Mouse (Mus musculus): ENCODE measurements at regions not wholly inside any gene's neighbourhood (a gene's known extent, or its start where the extent isn't known, plus 50 kb on each side); places are given as distances from the start of the nearest gene placed in this dataset.

- WGBS: 79% methylated on average over 10 of the region's 10 CpGs
- H3K27me3 ChIP-seq: no peaks in the 10 kb centered on the region
- no peaks in the 10 kb centered on the region for H3K36me3 ChIP-seq
- no peak overlapping the region for H3K4me3 ChIP-seq
- no peak for ATAC-seq (ENCODE audit: low FRiP score, low read depth)
- H3K27ac ChIP-seq (replicated peaks): no peak overlapping the region
- no peak overlapping the region for H3K9ac ChIP-seq (replicated peaks)
- no peaks in the 10 kb centered on the region for H3K4me1 ChIP-seq
- H3K9me3 ChIP-seq: no peaks in the 10 kb centered on the region
- no peak overlapping the region for H3K4me2 ChIP-seq (replicated peaks)
Observed at GRCm38 (mm10) chr6:94881139-94881538, 181.2 kb upstream of the Lrig1 start.

GRCm38 (mm10) chr6:94875841-94876240, 175.9 kb upstream of the Lrig1 start:
- Histone ChIP-seq H3K4me2 (replicated peaks) (no peak overlapping the region), H3K27ac (replicated peaks) (no peak overlapping the region), H3K9ac (replicated peaks) (no peak overlapping the region), H3K36me3 (no peaks in the 10 kb centered on the region), H3K27me3 (no peaks in the 10 kb centered on the region), H3K4me3 (no peak overlapping the region), H3K4me1 (no peaks in the 10 kb centered on the region), H3K9me3 (no peaks in the 10 kb centered on the region)
- WGBS: 85% methylated on average over 5 of the region's 5 CpGs
- ATAC-seq (ENCODE audit: low FRiP score, low read depth): no peak

GRCm38 (mm10) chr6:94875065-94875464, 175.1 kb upstream of the Lrig1 start:
- H3K27ac ChIP-seq (replicated peaks): no peak overlapping the region
- H3K27me3 ChIP-seq: no peaks in the 10 kb centered on the region
- no peak overlapping the region for H3K4me2 ChIP-seq (replicated peaks)
- H3K9me3 ChIP-seq: no peaks in the 10 kb centered on the region
- no peak overlapping the region for H3K4me3 ChIP-seq
- H3K36me3 ChIP-seq: no peaks in the 10 kb centered on the region
- 82% methylated on average over 4 of the region's 4 CpGs for WGBS
- no peak overlapping the region for H3K9ac ChIP-seq (replicated peaks)
- ATAC-seq (ENCODE audit: low FRiP score, low read depth): no peak
- no peaks in the 10 kb centered on the region for H3K4me1 ChIP-seq

- H3K4me1 ChIP-seq: no peaks in the 10 kb centered on the region
- H3K9me3 ChIP-seq: no peaks in the 10 kb centered on the region
- H3K4me3 ChIP-seq: no peak overlapping the region
- no peak overlapping the region for H3K4me2 ChIP-seq (replicated peaks)
- 88% methylated on average over 1 of the region's 1 CpGs for WGBS
- H3K9ac ChIP-seq (replicated peaks): no peak overlapping the region
- no peaks in the 10 kb centered on the region for H3K27me3 ChIP-seq
- no peak overlapping the region for H3K27ac ChIP-seq (replicated peaks)
- ATAC-seq (ENCODE audit: low FRiP score, low read depth): no peak
- H3K36me3 ChIP-seq: no peaks in the 10 kb centered on the region
Observed at GRCm38 (mm10) chr6:94874415-94874814, 174.5 kb upstream of the Lrig1 start.

- Histone ChIP-seq H3K27ac (replicated peaks) (no peak overlapping the region), H3K4me1 (no peaks in the 10 kb centered on the region), H3K9ac (replicated peaks) (no peak overlapping the region), H3K36me3 (no peaks in the 10 kb centered on the region), H3K9me3 (no peaks in the 10 kb centered on the region), H3K4me3 (no peak overlapping the region), H3K4me2 (replicated peaks) (no peak overlapping the region), H3K27me3 (no peaks in the 10 kb centered on the region)
- no peak for ATAC-seq (ENCODE audit: low FRiP score, low read depth)
- WGBS: 61% methylated on average over 3 of the region's 3 CpGs
Observed at GRCm38 (mm10) chr6:94867952-94868351, 168.0 kb upstream of the Lrig1 start.

GRCm38 (mm10) chr6:94865498-94865897, 165.5 kb upstream of the Lrig1 start:
- Histone ChIP-seq H3K4me2 (replicated peaks) (no peak overlapping the region), H3K36me3 (no peaks in the 10 kb centered on the region), H3K9ac (replicated peaks) (no peak overlapping the region), H3K27ac (replicated peaks) (no peak overlapping the region), H3K27me3 (no peaks in the 10 kb centered on the region), H3K4me3 (no peak overlapping the region), H3K4me1 (no peaks in the 10 kb centered on the region), H3K9me3 (no peaks in the 10 kb centered on the region)
- 78% methylated on average over 2 of the region's 2 CpGs for WGBS
- ATAC-seq (ENCODE audit: low FRiP score, low read depth): no peak

- no peaks in the 10 kb centered on the region for H3K9me3 ChIP-seq
Observed at GRCm38 (mm10) chr6:94858121-94858621, 158.2 kb upstream of the Lrig1 start.

GRCm38 (mm10) chr6:94850121-94850520, 150.2 kb upstream of the Lrig1 start:
- Histone ChIP-seq H3K27ac (replicated peaks) (no peak overlapping the region), H3K9me3 (no peaks in the 10 kb centered on the region), H3K4me2 (replicated peaks) (no peak overlapping the region), H3K4me1 (no peaks in the 10 kb centered on the region), H3K9ac (replicated peaks) (no peak overlapping the region), H3K4me3 (no peak overlapping the region), H3K36me3 (no peaks in the 10 kb centered on the region), H3K27me3 (no peaks in the 10 kb centered on the region)
- WGBS: 90% methylated on average over 4 of the region's 5 CpGs
- no peak for ATAC-seq (ENCODE audit: low FRiP score, low read depth)

More at GRCm38 (mm10) chr6:94858121-94858621, 158.2 kb upstream of the Lrig1 start:
- H3K9ac ChIP-seq (replicated peaks): no peak overlapping the region
- no peaks in the 10 kb centered on the region for H3K27me3 ChIP-seq
- H3K4me3 ChIP-seq: no peak overlapping the region
- no peak overlapping the region for H3K4me2 ChIP-seq (replicated peaks)
- H3K27ac ChIP-seq (replicated peaks): no peak overlapping the region
- H3K36me3 ChIP-seq: no peaks in the 10 kb centered on the region
- ATAC-seq (ENCODE audit: low FRiP score, low read depth): no peak
- H3K4me1 ChIP-seq: no peaks in the 10 kb centered on the region
- WGBS: 83% methylated on average over 5 of the region's 5 CpGs

GRCm38 (mm10) chr6:94849533-94849932, 149.6 kb upstream of the Lrig1 start:
- Histone ChIP-seq H3K9ac (replicated peaks) (no peak overlapping the region), H3K27ac (replicated peaks) (no peak overlapping the region), H3K36me3 (no peaks in the 10 kb centered on the region), H3K9me3 (no peaks in the 10 kb centered on the region), H3K27me3 (no peaks in the 10 kb centered on the region), H3K4me3 (no peak overlapping the region), H3K4me2 (replicated peaks) (no peak overlapping the region), H3K4me1 (no peaks in the 10 kb centered on the region)
- ATAC-seq (ENCODE audit: low FRiP score, low read depth): no peak
- WGBS: 85% methylated on average over 3 of the region's 3 CpGs

GRCm38 (mm10) chr6:94848437-94848836, 148.5 kb upstream of the Lrig1 start:
- no peak overlapping the region for H3K27ac ChIP-seq (replicated peaks)
- H3K4me3 ChIP-seq: no peak overlapping the region
- no peak overlapping the region for H3K4me2 ChIP-seq (replicated peaks)
- no peaks in the 10 kb centered on the region for H3K27me3 ChIP-seq
- ATAC-seq (ENCODE audit: low FRiP score, low read depth): no peak
- H3K4me1 ChIP-seq: no peaks in the 10 kb centered on the region
- 85% methylated on average over 1 of the region's 1 CpGs for WGBS
- H3K9me3 ChIP-seq: no peaks in the 10 kb centered on the region
- H3K9ac ChIP-seq (replicated peaks): no peak overlapping the region
- no peaks in the 10 kb centered on the region for H3K36me3 ChIP-seq

- no peak for ATAC-seq (ENCODE audit: low FRiP score, low read depth)
Observed at GRCm38 (mm10) chr6:94845821-94846220, 145.9 kb upstream of the Lrig1 start.

GRCm38 (mm10) chr6:94842856-94843255, 142.9 kb upstream of the Lrig1 start:
- ATAC-seq (ENCODE audit: low FRiP score, low read depth): no peak
- 87% methylated on average over 9 of the region's 9 CpGs for WGBS

More at GRCm38 (mm10) chr6:94845821-94846220, 145.9 kb upstream of the Lrig1 start:
- Histone ChIP-seq H3K36me3 (no peaks in the 10 kb centered on the region), H3K9me3 (no peaks in the 10 kb centered on the region), H3K9ac (replicated peaks) (no peak overlapping the region), H3K4me1 (no peaks in the 10 kb centered on the region), H3K4me3 (no peak overlapping the region), H3K27ac (replicated peaks) (no peak overlapping the region), H3K27me3 (no peaks in the 10 kb centered on the region), H3K4me2 (replicated peaks) (no peak overlapping the region)
- WGBS: 77% methylated on average over 6 of the region's 6 CpGs

GRCm38 (mm10) chr6:94841881-94842280, 141.9 kb upstream of the Lrig1 start:
- H3K27ac ChIP-seq (replicated peaks): no peak overlapping the region
- H3K4me1 ChIP-seq: no peaks in the 10 kb centered on the region
- H3K9ac ChIP-seq (replicated peaks): no peak overlapping the region
- H3K36me3 ChIP-seq: no peaks in the 10 kb centered on the region
- H3K27me3 ChIP-seq: no peaks in the 10 kb centered on the region
- ATAC-seq (ENCODE audit: low FRiP score, low read depth): no peak
- H3K4me2 ChIP-seq (replicated peaks): no peak overlapping the region
- H3K4me3 ChIP-seq: no peak overlapping the region
- WGBS: 65% methylated on average over 5 of the region's 5 CpGs
- H3K9me3 ChIP-seq: no peaks in the 10 kb centered on the region

More at GRCm38 (mm10) chr6:94842856-94843255, 142.9 kb upstream of the Lrig1 start:
- no peaks in the 10 kb centered on the region for H3K4me1 ChIP-seq
- no peaks in the 10 kb centered on the region for H3K36me3 ChIP-seq
- H3K9ac ChIP-seq (replicated peaks): no peak overlapping the region
- H3K27ac ChIP-seq (replicated peaks): no peak overlapping the region
- H3K4me2 ChIP-seq (replicated peaks): no peak overlapping the region
- no peaks in the 10 kb centered on the region for H3K9me3 ChIP-seq
- H3K27me3 ChIP-seq: no peaks in the 10 kb centered on the region
- no peak overlapping the region for H3K4me3 ChIP-seq
